23 mouse cellular contexts compared by ENCODE assay signal in the genomic region with DNA sequence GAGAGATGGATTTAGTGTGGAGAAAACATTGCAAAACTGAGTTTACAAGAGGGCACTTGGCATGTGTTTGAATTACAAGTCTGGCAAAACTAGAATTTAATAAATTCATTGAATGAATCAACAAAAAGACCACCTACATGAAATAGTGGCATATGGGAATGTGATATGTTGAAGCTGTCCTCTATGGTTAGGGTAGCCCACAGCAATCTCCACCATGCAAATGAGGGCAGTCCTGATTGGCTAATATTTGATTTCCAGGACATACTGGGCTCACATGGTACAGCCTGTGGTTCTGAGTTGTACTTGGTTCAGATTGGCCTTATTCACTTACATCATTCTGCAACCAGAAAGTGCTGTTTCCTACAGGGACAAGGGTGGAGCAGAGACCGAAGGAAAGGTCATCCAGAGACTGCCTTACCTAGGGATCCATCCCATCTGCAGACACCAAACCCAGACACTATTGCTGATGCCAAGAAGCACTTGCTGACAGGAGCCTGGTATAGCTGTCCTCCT. TPM values are rescaled to one million over a fixed set of nuclear protein-coding genes. Genes with fewer than 3 reads are reported as not detected.
"Had no signal": no experiment of that assay in that cellular context is flagged by ENCODE, and none has a peak within 500 bp of the region (broad histone marks: within the 10 kb centered on the region; RNA-seq: fewer than 3 reads in every experiment).

No protein-coding gene starts in this region.

- H3K27me3 ChIP-seq: liver, embryonic 12.5 days; megakaryocyte, embryonic 14.5 days; midbrain, embryonic 13.5 days; midbrain, embryonic 15.5 days; neural tube, embryonic 12.5 days had no signal

- H3K36me3 ChIP-seq: liver, embryonic 12.5 days; midbrain, embryonic 13.5 days; midbrain, embryonic 15.5 days; neural tube, embryonic 12.5 days had no signal

- ATAC-seq: liver, embryonic 12.5 days; midbrain, embryonic 13.5 days; midbrain, embryonic 15.5 days had no signal

- DNase-seq: liver; right cerebral cortex, postnatal 14 days; spleen, adult 18-20 months; thymus, adult 18-20 months; thymus, postnatal 14 days; thymus, postnatal 36 days had no signal

- H3K4me1 ChIP-seq: liver, embryonic 12.5 days; megakaryocyte, embryonic 14.5 days; midbrain, embryonic 13.5 days; midbrain, embryonic 15.5 days; neural tube, embryonic 12.5 days had no signal

- H3K9me3 ChIP-seq: liver, embryonic 12.5 days; megakaryocyte, embryonic 14.5 days; midbrain, embryonic 13.5 days; midbrain, embryonic 15.5 days; neural tube, embryonic 12.5 days had no signal

- H3K9ac ChIP-seq: liver, embryonic 12.5 days; liver, embryonic 14.5 days; midbrain, embryonic 13.5 days; midbrain, embryonic 15.5 days; neural tube, embryonic 12.5 days had no signal

- H3K4me2 ChIP-seq: liver, embryonic 12.5 days; midbrain, embryonic 11.5 days; midbrain, embryonic 13.5 days; midbrain, embryonic 15.5 days; neural tube, embryonic 12.5 days had no signal

- H3K4me3 ChIP-seq: liver, embryonic 12.5 days; megakaryocyte, embryonic 14.5 days; midbrain, embryonic 13.5 days; midbrain, embryonic 15.5 days; neural tube, embryonic 12.5 days had no signal

- H3K27ac ChIP-seq: liver, embryonic 12.5 days; liver, embryonic 14.5 days; macrophage; midbrain, embryonic 13.5 days; midbrain, embryonic 15.5 days; neural tube, embryonic 12.5 days had no signal

RNA-seq across cellular contexts. Expression of gene Anks4b, which starts 1.4 kb away (rescaled TPM):
- total RNA-seq: megakaryocyte progenitor cell, adult 5-6 weeks; midbrain, postnatal 0 days; monocyte, adult 5-6 weeks; neutrophil, adult 5-6 weeks had no signal
- polyA plus RNA-seq: macrophage; midbrain, embryonic 11.5 days; midbrain, embryonic 13.5 days; midbrain, embryonic 15.5 days; midbrain, postnatal 0 days; neural tube, embryonic 14.5 days; stomach, embryonic 14.5 days had no signal

RNA-seq across cellular contexts. Expression of gene Zp2, which starts 27.2 kb away (rescaled TPM):
- total RNA-seq: megakaryocyte progenitor cell, adult 5-6 weeks; midbrain, postnatal 0 days; monocyte, adult 5-6 weeks; neutrophil, adult 5-6 weeks had no signal
- polyA plus RNA-seq: liver, embryonic 12.5 days; liver, embryonic 14.5 days; liver, embryonic 16.5 days; macrophage; midbrain, embryonic 11.5 days; midbrain, embryonic 13.5 days; midbrain, embryonic 15.5 days; midbrain, postnatal 0 days; neural tube, embryonic 12.5 days; neural tube, embryonic 14.5 days; stomach, embryonic 14.5 days had no signal

RNA-seq across cellular contexts. Expression of gene Crym, which starts 29.7 kb away (rescaled TPM):
- total RNA-seq: megakaryocyte progenitor cell, adult 5-6 weeks; monocyte, adult 5-6 weeks; neutrophil, adult 5-6 weeks had no signal
- polyA plus RNA-seq: macrophage had no signal

RNA-seq across cellular contexts. Expression of gene Abca14, which starts 31.5 kb away (rescaled TPM):
- total RNA-seq: megakaryocyte progenitor cell, adult 5-6 weeks; midbrain, postnatal 0 days; monocyte, adult 5-6 weeks; neutrophil, adult 5-6 weeks had no signal
- polyA plus RNA-seq: macrophage; midbrain, embryonic 11.5 days; midbrain, embryonic 13.5 days; midbrain, embryonic 15.5 days; midbrain, postnatal 0 days; neural tube, embryonic 12.5 days; neural tube, embryonic 14.5 days; stomach, embryonic 14.5 days; stomach, embryonic 16.5 days; thymus, postnatal 0 days had no signal
